Mouse (Mus musculus): Measurements from ENCODE around the gene Gtf3c3.

Gene Gtf3c3

DNA sequence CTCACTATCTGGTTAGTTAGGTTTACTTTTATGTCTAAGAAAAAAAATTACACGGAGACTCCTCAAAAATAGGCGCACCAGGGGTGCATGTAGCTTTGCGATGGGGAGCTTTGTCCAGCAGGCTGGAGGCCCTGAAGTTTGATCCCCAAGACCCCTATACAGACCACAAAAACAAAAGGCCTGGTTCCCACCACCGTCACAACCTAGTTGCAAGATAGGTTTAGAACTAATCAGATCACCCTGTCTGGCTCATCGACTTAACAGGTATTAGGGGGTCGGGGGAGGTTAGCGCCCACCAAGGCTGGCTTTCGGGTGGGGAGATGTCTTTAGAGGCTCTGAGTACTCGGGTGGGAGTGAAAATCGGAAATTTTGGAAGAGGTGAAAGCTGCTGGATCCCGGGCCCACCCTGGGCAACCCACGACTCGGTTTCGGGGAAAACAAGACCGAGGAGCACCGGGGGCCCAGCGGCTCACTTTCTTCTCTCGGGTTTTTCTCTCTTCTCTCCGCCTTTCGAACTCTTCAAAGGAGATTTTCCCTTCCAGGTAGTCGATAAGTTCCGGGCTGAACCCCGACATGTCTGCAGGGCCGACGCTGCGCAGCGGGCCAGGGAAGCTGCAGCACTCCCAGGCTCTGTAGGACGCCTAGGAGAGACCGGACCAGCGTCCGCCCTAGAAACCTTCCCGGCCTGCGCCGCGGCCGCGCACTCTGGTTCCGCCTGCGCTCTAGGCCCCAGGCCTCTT is at the start of gene Gtf3c3:
Gene Gtf3c3 (minus strand): TSS at position 632 of the 740 bp plus-strand sequence.
- DNase-seq, result peak; percentile 63 to 87

DNA sequence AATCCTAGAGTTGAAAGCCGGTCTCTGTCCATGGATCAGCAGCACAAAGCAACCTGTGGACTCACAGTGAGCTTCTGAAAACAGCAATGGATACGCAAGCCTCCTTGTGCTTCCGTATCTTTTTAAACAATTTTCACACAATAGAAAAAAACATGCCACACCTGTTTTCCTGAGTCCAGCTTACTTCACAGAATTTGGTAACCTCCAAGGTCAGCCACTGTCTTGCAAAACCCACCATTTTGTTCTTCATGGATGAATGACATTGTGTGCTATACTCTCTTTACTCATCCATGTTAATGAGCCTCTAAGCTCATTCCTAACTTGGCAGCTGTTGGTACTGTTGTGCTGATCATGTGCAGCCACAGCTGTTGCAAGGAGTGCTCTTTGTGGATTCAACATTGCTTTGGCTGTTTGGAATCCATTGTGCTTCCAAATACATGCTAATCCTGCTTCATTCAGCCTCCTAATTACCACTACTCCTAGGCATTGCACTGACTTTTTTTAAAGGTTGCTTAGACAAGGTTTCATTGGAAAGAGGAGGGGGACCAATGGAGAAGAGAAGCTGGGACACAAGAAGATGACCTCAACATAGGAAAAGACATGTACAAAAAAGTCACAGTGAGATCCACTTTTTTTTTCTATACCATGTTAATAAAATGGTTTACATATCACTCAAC is 46.1 kb upstream of the Gtf3c3 start:
- DNase-seq, result no peak

DNA sequence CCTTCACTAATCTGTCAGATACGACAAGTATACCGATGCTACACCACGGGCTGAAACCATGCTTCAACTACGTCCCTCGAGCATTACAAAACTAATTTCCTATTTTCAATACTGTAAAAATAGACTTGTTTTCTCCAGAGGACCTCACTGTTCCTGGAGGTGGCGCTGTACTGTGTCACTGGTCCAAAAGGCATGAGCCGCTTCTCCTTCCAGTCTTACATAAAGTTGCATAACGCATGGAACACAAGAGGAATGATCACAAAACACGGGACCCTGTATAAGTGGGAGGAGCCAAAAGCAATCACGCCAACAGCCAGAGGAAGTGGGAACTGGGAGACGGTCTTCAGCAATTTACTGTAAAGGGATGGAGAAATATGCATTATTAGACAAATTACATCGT is 41.7 kb upstream of the Gtf3c3 start:
- no peak for DNase-seq

DNA sequence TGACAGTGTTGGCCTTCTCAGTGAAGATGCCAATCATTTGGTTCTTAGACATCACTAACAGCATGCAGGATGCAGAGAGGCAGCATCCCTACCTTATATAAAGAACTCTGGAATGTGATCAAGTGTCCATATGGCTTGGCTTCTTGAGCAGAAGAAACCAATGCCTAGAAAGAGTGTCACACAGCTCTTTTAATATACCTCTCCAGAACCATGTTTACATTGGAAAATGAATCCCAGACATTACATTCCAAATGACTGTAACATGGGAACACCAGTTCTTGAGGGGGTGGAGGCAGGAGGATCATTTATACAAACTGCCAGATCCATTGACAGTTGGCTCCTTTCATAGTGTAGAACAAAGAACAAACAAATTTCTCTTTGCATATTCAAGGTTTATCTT is 29.9 kb upstream of the Gtf3c3 start:
- DNase-seq, result peak; percentile 6 to 18

DNA sequence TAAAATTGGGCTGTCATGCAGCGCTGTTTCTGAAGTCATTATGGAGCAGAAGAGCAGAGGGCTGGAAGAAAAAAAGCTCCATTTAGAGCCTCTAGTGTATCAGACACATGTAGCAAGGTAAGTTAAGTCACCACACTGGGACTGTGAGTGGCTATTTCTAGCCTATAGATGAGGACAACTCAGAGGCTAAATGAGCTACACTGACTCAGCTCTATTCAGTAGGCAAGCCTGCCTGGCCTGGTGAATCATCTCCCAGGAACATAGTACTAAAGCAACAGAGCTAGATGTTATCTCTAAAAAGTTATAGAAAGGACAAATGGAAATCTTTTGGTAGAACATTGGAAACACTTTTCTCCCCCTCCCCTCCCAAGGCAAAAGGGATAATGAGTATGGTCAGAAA is 28.6 kb upstream of the Gtf3c3 start:
- no peak for DNase-seq

DNA sequence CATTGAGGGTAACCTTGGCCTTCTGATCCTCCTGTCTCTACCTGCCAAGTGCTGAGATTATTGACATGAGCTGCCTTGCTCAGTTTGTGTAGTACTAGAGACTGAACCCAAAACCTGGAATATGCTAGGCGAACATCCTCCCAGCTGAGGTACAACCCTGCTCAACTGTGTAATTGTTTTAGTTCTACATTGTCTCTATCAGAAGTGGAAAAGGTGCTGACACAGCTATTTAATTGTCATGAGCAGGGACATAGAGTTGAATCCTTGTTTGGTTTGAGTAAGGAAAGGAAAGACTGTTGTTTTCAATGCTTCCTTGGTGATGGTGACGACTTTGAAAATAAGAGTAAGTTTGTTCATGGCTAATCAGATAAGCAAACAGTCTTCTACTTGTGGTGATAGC is 13.3 kb upstream of the Gtf3c3 start:
- DNase-seq, result no peak

DNA sequence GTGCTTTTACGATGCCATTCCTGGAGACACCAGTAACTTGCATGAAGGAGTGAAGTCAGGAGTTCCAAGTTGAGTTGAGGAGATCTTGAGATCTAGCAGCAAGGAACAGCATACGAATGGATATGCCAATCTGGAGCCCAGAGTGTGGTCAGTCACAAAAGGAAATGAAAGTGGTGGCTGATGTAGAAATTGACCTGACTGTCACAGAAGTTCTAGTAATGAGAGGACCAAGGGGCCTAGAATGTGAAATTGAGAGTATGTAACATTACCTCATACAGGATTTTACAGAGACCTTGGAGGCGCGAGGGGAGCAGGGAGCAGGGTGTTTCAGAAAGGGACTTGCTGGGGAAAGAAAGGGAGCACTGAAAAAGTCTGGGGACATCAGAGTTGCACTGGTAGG is 10.1 kb upstream of the Gtf3c3 start:
- no peak for DNase-seq

DNA sequence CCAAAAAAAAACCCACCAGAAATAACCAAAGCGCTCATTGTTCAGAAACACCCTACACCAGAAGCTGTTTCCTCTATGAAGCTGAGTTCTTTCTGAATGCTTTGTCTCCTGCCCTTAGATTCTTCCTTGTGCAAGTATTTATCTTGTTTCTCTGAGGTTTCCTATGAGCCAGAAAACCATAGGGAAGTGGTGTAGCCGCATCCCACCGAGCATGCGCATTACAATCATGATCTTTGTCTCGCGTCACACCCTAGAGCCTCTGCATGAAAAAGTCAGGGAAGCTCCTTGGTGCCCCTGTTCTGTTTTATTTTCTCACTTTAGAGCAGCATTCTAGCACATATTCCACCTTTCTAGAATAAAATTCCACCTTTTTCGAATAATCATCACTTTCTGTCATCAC is 4.9 kb upstream of the Gtf3c3 start:
- no peak for DNase-seq

DNA sequence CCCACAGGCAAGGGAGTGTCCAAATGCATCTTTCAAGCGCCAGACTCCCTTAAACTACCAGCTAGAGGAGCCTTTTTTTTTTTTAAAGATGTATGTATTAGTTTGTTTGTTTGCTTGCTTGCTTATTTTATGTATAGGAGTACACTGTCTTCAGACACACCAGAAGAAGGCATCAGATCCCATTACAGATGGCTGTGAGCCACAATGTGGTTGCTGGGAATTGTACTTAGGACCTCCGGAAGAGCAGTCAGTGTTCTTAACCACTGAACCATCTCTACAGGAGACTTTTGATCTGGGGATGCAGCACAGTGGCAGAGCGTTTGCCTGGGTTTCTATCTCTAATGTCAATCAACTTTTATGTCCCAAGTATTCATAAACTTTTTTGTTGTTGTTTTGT is 307 bp upstream of the Gtf3c3 start:
- DNase-seq, result peak in 1 of 2 experiments; percentile 7

DNA sequence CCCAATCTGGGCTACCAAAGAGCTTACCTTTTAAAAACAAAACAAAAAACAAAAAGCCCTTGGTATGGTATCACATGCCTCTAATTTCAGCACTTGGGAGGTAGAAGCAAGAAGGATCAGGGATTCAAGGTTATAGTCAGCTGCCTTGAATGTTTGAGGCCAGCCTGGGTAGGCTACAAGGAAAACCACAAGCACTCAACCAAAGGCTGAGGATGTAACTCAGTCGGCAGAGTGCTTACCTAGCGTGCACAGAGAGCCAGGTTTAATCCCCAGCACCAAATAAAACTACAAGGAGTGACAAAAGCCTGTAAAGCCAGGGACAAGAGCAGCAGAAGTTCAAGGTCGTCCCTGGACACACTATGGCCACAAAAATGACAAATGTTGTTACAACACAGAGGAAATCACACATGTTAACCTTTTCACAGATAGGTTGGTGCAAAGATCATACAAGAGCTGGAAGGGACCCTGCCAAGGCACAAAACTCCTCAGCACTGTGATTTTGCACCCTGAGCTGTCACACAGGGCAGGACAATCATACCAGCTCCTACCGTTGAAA is 16.5 kb downstream of the Gtf3c3 start:
- DNase-seq, result no peak

DNA sequence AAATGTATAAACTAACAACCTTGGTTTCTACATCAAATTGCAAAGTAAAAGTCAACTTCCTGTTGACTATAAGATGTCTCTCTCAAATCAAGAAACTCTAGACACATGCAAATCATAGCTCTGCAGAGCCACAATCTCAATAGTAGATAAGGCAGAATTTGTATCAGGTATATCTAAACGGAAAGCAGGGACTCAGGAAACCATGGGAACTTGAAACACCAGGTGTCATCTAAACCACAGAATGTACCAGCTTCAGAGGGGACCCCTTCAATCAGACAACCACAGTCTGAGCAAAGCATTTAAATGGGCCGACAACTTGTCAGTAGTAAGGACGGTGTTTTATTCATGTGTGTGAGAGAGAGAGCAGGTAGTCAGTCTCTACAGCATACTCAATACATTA is 17.1 kb downstream of the Gtf3c3 start:
- DNase-seq, result no peak

DNA sequence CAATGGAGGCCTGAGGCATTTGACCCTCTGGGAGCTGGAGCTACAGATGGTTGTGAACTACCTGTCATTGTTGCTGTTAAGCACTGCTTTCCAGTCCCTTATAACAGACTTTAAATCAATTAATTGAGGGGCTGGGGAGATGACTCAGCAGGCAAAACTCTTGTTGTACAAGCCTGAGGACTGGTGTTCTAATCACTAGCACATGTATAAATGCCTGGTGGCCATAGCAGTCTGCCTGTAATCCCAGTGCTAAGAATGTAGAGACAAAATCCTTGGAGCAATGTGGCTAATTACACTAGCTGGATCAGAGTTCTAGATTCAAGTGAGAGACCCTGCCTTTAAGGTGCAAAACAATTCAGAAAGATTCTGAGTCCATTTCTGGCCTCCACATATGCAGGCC is 36.0 kb downstream of the Gtf3c3 start:
- DNase-seq, result no peak

DNA sequence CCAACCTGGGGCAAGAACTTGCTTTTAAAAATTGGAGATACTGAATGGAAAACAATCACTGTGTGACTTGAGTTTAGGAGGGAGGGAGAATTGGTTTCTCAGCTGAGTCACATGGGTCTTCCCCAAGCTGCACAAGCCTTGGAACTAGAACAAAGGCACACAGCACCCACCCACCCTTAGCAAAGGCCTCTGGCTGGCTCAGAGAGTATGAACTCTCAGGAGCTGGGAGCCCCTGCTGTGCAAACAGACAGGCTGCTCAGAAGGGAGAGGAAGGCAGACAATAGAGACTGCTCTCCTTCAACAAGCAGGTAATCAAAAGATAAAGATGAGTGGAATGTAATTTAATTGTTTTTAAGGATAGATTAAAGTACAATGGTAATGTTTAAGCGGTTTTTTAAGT is 54.5 kb downstream of the Gtf3c3 start:
- DNase-seq, result no peak

DNA sequence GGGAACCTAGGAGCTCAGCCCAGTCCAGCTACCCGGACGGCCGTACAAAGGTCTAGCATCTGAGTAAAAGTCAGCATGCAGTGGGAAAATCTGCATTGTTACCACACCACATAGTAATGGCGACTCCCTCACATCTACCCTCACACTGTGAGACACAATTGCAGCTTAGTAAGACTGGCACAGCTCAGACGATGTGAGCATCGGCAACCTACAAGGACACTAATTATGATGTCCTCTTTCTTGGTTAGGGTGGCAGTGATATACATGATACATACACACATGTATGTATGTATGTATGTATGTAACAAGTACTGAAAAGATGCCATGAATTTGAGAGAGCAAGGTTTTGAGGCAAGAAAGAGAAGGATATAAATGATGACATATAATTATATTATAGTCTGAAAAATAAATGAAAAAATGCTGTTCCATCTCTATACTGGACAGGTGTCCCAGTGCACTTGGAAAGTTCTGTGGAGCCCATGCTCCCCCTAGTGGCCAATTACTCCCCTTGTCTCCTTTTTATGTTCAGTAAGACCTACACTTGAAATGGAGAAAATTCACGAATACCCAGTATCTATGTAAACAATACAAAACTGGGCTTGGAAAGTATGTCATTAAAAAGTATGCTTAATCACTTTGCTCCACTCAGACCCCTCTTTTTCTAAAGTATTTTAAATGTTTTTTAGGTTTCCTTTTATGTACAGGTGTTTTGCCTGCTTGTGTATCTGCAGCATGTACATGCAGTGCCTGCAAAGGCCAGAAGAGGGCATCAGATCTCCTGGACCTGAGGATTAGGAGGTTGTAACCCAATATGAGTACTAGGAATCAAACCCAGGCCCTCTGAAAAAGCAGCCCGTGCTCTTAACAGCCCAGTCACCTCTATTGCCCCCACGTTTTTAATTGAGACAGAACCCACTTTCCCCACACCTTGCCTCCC is 57.5 kb downstream of the Gtf3c3 start:
- peak; percentile 70 to 71 for DNase-seq

DNA sequence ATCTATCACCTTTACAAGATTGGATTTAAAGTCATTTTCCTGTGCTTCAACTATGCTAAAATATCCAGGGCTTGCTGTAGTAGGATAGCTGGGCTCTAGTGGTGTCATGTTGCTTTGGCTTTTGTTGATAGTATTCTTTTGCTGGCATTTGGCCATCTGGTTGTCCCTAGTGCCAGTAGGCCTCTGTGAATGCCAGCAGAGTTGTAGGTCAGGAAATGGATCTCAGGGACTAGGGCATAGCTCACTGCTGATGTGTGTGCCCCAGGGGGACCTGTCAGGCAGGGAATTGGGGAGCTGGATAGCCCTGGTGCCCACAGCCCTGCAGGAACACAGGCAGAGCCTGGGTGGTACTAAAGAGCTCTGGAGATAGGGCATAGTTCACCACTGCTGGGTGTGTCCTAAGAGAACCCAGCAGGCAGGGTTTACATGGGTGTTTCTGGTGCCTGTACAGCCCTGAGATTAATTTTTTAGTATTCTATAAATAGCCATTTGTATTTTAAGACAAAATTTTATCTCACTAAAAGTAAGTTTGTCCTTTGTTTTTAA is 61.2 kb downstream of the Gtf3c3 start:
- peak in 1 of 2 experiments; percentile 11 for DNase-seq

DNA sequence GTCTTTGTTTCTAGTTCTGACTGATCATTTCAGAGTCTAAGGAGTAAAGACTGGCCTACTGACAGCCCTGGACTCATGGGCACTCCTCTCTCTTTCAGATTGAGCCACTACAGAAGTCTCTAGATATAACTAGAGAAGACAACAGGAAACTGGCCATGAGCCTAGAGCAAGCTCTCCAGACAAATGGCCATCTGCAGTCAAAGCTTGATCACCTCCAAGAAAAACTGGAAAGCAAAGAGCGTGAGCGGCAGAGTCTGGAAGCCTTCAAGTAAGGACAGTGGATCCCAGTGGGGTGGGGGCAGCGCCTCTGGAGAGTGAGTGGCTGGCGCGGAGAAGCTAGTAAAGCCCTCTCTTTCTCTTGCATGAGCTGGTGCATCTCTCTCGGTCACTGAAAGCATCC is 82.2 kb downstream of the Gtf3c3 start:
- DNase-seq, result peak in 1 of 2 experiments; percentile 15

DNA sequence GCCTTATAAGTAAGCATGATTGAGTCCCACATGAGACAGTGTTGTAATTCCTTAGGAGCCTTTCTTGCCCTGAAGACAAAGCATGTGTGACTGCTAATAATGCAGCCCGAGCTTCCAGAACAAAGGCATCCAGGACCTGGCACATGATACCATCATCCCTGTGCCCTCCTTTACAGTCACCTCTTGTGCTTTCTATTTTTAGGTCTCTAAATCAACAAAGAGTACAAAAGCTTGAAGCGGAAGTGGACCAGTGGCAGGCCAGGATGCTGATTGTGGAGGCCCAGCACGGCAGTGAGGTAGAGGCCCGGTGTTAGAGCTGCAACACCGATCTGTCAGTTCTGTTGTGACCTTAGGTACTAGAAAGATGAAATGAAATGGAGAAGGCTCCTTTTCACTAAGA is 83.3 kb downstream of the Gtf3c3 start:
- DNase-seq, result no peak

DNA sequence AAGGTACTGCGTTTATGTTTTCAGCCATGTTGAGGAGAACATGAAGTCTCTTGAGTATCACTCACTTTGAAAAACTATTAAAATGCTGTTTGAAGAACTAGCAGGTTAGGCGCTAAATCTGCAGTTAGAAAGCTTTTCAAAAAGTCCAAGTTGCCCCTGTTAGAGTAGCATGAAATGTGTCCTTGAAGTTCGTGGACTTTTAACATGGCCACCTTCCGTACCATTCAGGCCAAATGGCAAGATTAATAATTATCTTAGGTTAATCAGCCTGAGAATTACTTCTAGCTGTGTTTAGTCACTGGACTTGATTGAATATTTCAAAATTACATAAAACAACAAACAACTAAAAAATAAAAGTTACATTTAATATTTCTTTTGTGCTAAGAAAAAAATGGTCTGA is 84.0 kb downstream of the Gtf3c3 start:
- DNase-seq, result no peak

Measured in cerebellum, adult 18-20 months (tissue).